Comparison of ENCODE assay signal across 10 mouse cellular contexts in genomic region chr6:54785098-54785730, GRCm38 (mm10). TPM values are rescaled to one million over a fixed set of nuclear protein-coding genes. Genes with fewer than 3 reads are reported as not detected.
DNase-seq lines count a peak whose midpoint lies in the region; ATAC-seq lines count a peak whose summit lies in the region.
"Had no signal": no experiment of that assay in that cellular context is flagged by ENCODE, and none has a peak within 500 bp of the region (broad histone marks: within the 10 kb centered on the region; RNA-seq: fewer than 3 reads in every experiment).

No protein-coding gene starts in this region.

- no peak overlapping the region for H3K4me2 ChIP-seq in hindbrain, embryonic 12.5 days (replicated peaks)
- H3K4me2 ChIP-seq: embryonic facial prominence, embryonic 13.5 days; lung, embryonic 15.5 days had no signal

- H3K4me3 ChIP-seq in hindbrain, embryonic 12.5 days, result no peak overlapping the region
- H3K4me3 ChIP-seq: embryonic facial prominence, embryonic 13.5 days; lung, embryonic 15.5 days had no signal

- H3K9ac ChIP-seq in hindbrain, embryonic 12.5 days, result no peak overlapping the region
- H3K9ac ChIP-seq: embryonic facial prominence, embryonic 13.5 days; lung, embryonic 15.5 days had no signal

- intact Hi-C loops in left cerebral cortex, postnatal 4 days (cut with DNase I), result no loop called here

- DNase-seq in embryo, embryonic 10 days (ENCODE audit: low spot score), result peak; percentile 36
- DNase-seq in embryo, embryonic 9.5 days (ENCODE audit: extremely low spot score), result no peak
- DNase-seq in left cerebral cortex, postnatal 4 days, result peak; percentile 26
- peak; percentile 23 for DNase-seq in testis, postnatal 14 days (ENCODE audit: low spot score)
- DNase-seq in adrenal gland, adult 2 months, result no peak
- DNase-seq in cerebellum, postnatal 14 days, result no peak
- DNase-seq in lung, postnatal 4 days, result no peak

- no peaks in the 10 kb centered on the region for H3K27me3 ChIP-seq in hindbrain, embryonic 12.5 days
- H3K27me3 ChIP-seq: embryonic facial prominence, embryonic 13.5 days; lung, embryonic 15.5 days had no signal

- peak; percentile 81 for ATAC-seq in hindbrain, embryonic 12.5 days (ENCODE audit: low FRiP score)

- WGBS in hindbrain, embryonic 12.5 days, result 49% methylated on average over 5 of the region's 5 CpGs

- no peaks in the 10 kb centered on the region for H3K9me3 ChIP-seq in hindbrain, embryonic 12.5 days (replicated peaks)
- H3K9me3 ChIP-seq: embryonic facial prominence, embryonic 13.5 days; lung, embryonic 15.5 days had no signal

- peak overlapping the region; percentile 52; the same call in 1 of the 2 replicates for H3K27ac ChIP-seq in hindbrain, embryonic 12.5 days
- H3K27ac ChIP-seq: embryonic facial prominence, embryonic 13.5 days; lung, embryonic 15.5 days had no signal

- H3K4me1 ChIP-seq in hindbrain, embryonic 12.5 days, result peaks cover 8% of the 10 kb centered on the region; the same call in 1 of the 2 replicates
- H3K4me1 ChIP-seq: embryonic facial prominence, embryonic 13.5 days had no signal

- no peaks in the 10 kb centered on the region for H3K36me3 ChIP-seq in hindbrain, embryonic 12.5 days
- H3K36me3 ChIP-seq: embryonic facial prominence, embryonic 13.5 days; lung, embryonic 15.5 days had no signal

RNA-seq across cellular contexts. Expression of gene Znrf2, which starts 31.5 kb away (rescaled TPM):
- 3.9 and 4.1 TPM in 2 replicates for polyA plus RNA-seq in hindbrain, embryonic 12.5 days (2016; fragmentation: Nextera tagmentation; extraction: Ambion mirVana)
- total RNA-seq in left cerebral cortex, postnatal 4 days (2021), result 10 to 100 TPM; 62.1 to 65.2 TPM
- 10 to 100 TPM; 39.2 to 54.0 TPM for total RNA-seq in adrenal gland, adult 2 months (2021)
- 75.3 and 107 TPM in 2 replicates for polyA plus RNA-seq in adrenal gland, adult 2 months (2012; rRNA removed)

Comparison
In these comparisons a context has a peak if more than half of its experiments do, and no peak if none do; other contexts are left out.
1. DNase-seq: peak in embryo, embryonic 10 days (single experiment), left cerebral cortex, postnatal 4 days (single experiment) and testis, postnatal 14 days (single experiment); none in embryo, embryonic 9.5 days (single experiment), adrenal gland, adult 2 months (single experiment), cerebellum, postnatal 14 days (0 of 2) and lung, postnatal 4 days (0 of 2).